Mouse (Mus musculus) erythroblast, adult 5-6 weeks (primary cell): ENCODE results near the gene Itpa. TPM values are rescaled to one million over a fixed set of nuclear protein-coding genes. Genes with fewer than 3 reads are reported as not detected.

Experiments
- ATAC-seq: replicated peaks from 2 replicates; pipeline ENCODE4 v1.8.0; 2016; ENCODE audit warnings: moderate number of reproducible peaks, mild to moderate bottlenecking, moderate TSS enrichment, inconsistent platforms; ENCODE audit not compliant: poor library complexity, low FRiP score, severe bottlenecking
- total RNA-seq, 2 experiments: library from RNA; stranded (forward) in 1 of 2; stranded (reverse) in 1 of 2; fragments of 150-400 nt in 1 of 2; fragments of 200-764, 138-1000 nt in 1 of 2; gene quantifications; 2 replicates each; pipeline versions ENCODE4 v1.2.3 to v1.2.4; 2015 to 2017; ENCODE audit warnings: low replicate concordance in 2 of 2

Itpa gene
- total RNA-seq, 2 experiments from 2014 or later = 11.3 to 16.2 TPM

- no peak for ATAC-seq
Observed at GRCm38 (mm10) chr2:130707057-130707456, 39.6 kb downstream of the Itpa start.

- no peak for ATAC-seq
Observed at GRCm38 (mm10) chr2:130717951-130718350, 50.5 kb downstream of the Itpa start.

GRCm38 (mm10) chr2:130724369-130724768 is 57.0 kb downstream of the Itpa start:
- ATAC-seq = no peak

GRCm38 (mm10) chr2:130727752-130728151 is 60.3 kb downstream of the Itpa start:
- ATAC-seq = no peak

- no peak for ATAC-seq
Observed at GRCm38 (mm10) chr2:130728906-130729585, 61.6 kb downstream of the Itpa start.

GRCm38 (mm10) chr2:130730746-130731145 is 63.3 kb downstream of the Itpa start:
- ATAC-seq = no peak

Other genes starting within 250 kb of the Itpa start
- 35.1 and 78.4 TPM in 2 replicates for gene Vps16, start 243.3 kb upstream of the Itpa start, total RNA-seq (2015; ENCODE audit: low replicate concordance)
- 37.1 and 47.7 TPM in 2 replicates for gene Vps16, start 243.3 kb upstream of the Itpa start, total RNA-seq (2017; ENCODE audit: low replicate concordance)
- gene Pced1a, start 242.9 kb upstream of the Itpa start, total RNA-seq (2015; ENCODE audit: low replicate concordance) = 2.1 and 6.0 TPM in 2 replicates
- gene Pced1a, start 242.9 kb upstream of the Itpa start, total RNA-seq (2017; ENCODE audit: low replicate concordance) = 1.7 and 2.8 TPM in 2 replicates
- gene Ptpra, start 217.3 kb upstream of the Itpa start, total RNA-seq (2015; ENCODE audit: low replicate concordance) = 29.9 and 39.8 TPM in 2 replicates
- gene Ptpra, start 217.3 kb upstream of the Itpa start, total RNA-seq (2017; ENCODE audit: low replicate concordance) = 42.1 and 53.9 TPM in 2 replicates
- gene Mrps26, start 103.9 kb upstream of the Itpa start, total RNA-seq (2015; ENCODE audit: low replicate concordance) = 15.0 TPM in 2 replicates
- 6.6 and 13.7 TPM in 2 replicates for gene Mrps26, start 103.9 kb upstream of the Itpa start, total RNA-seq (2017; ENCODE audit: low replicate concordance)
- gene Oxt, start 91.4 kb upstream of the Itpa start, total RNA-seq (2015; ENCODE audit: low replicate concordance) = not detected in 2 replicates
- gene Oxt, start 91.4 kb upstream of the Itpa start, total RNA-seq (2017; ENCODE audit: low replicate concordance) = not detected in 2 replicates
- not detected in 2 replicates for gene Avp, start 85.1 kb upstream of the Itpa start, total RNA-seq (2015; ENCODE audit: low replicate concordance)
- not detected in 2 replicates for gene Avp, start 85.1 kb upstream of the Itpa start, total RNA-seq (2017; ENCODE audit: low replicate concordance)
- 0.84 and 2.9 TPM in 2 replicates for gene Fastkd5, start 37.6 kb upstream of the Itpa start, total RNA-seq (2015; ENCODE audit: low replicate concordance)
- 7.1 and 9.1 TPM in 2 replicates for gene Fastkd5, start 37.6 kb upstream of the Itpa start, total RNA-seq (2017; ENCODE audit: low replicate concordance)
- gene Ubox5, start 37.6 kb upstream of the Itpa start, total RNA-seq (2015; ENCODE audit: low replicate concordance) = 1.7 and 3.8 TPM in 2 replicates
- 0.68 and 0.98 TPM in 2 replicates for gene Ubox5, start 37.6 kb upstream of the Itpa start, total RNA-seq (2017; ENCODE audit: low replicate concordance)
- gene Lzts3, start 24.8 kb upstream of the Itpa start, total RNA-seq (2015; ENCODE audit: low replicate concordance) = not detected in 2 replicates
- 0.43 and 0.84 TPM in 2 replicates for gene Lzts3, start 24.8 kb upstream of the Itpa start, total RNA-seq (2017; ENCODE audit: low replicate concordance)
- gene Ddrgk1, start 3.0 kb upstream of the Itpa start, total RNA-seq (2015; ENCODE audit: low replicate concordance) = 20.9 and 28.2 TPM in 2 replicates
- gene Ddrgk1, start 3.0 kb upstream of the Itpa start, total RNA-seq (2017; ENCODE audit: low replicate concordance) = 19.8 and 30.0 TPM in 2 replicates
- not detected in 2 replicates for gene Slc4a11, start 29.9 kb downstream of the Itpa start, total RNA-seq (2015; ENCODE audit: low replicate concordance)
- not detected in 2 replicates for gene Slc4a11, start 29.9 kb downstream of the Itpa start, total RNA-seq (2017; ENCODE audit: low replicate concordance)
- gene 4930402H24Rik, start 238.8 kb downstream of the Itpa start, total RNA-seq (2015; ENCODE audit: low replicate concordance) = 2.7 and 4.2 TPM in 2 replicates
- 3.1 and 8.2 TPM in 2 replicates for gene 4930402H24Rik, start 238.8 kb downstream of the Itpa start, total RNA-seq (2017; ENCODE audit: low replicate concordance)
- 9.0 and 18.8 TPM in 2 replicates for gene Atrn, start 238.9 kb downstream of the Itpa start, total RNA-seq (2015; ENCODE audit: low replicate concordance)
- 6.5 and 8.4 TPM in 2 replicates for gene Atrn, start 238.9 kb downstream of the Itpa start, total RNA-seq (2017; ENCODE audit: low replicate concordance)